Mouse (Mus musculus) testis, postnatal 14 days (tissue): ENCODE data around the gene Vmn1r130.
"Not testable (repeated sequence)": the region's sequence is repeated elsewhere in the genome, so short reads cannot be mapped to it uniquely, and the experiment has no call there.

Experiments used
- DNase-seq: peaks from one replicate; pipeline ENCODE4 v3.0.0; 2021; ENCODE audit warnings: low spot score

The Vmn1r130 gene

GRCm38 (mm10) chr7:21511480-21511879, at the start of gene Vmn1r130:
Vmn1r130 (plus strand) TSS chr7:21511780.
- not testable (repeated sequence) for DNase-seq

- DNase-seq: not testable (repeated sequence)
Observed at GRCm38 (mm10) chr7:21545990-21546389, 34.4 kb downstream of the Vmn1r130 start, which contains the start of gene Vmn1r131. Vmn1r131 (minus strand) TSS chr7:21546090.
